Mouse (Mus musculus): Measurements from ENCODE around the gene Amer3.
"Not testable (repeated sequence)": the region's sequence is repeated elsewhere in the genome, so short reads cannot be mapped to it uniquely, and the experiment has no call there.

The Amer3 gene

GRCm38 (mm10) chr1:34601323-34602047, 22.0 kb downstream of the Amer3 start:
- no peak for DNase-seq (ENCODE audit: low read depth)

- peak; percentile 50 for DNase-seq (ENCODE audit: low read depth)
Observed at GRCm38 (mm10) chr1:34602363-34602762, 22.9 kb downstream of the Amer3 start.

GRCm38 (mm10) chr1:34613801-34614200, 34.3 kb downstream of the Amer3 start:
- no peak for DNase-seq (ENCODE audit: low read depth)

- DNase-seq (ENCODE audit: low read depth), result not testable (repeated sequence)
Observed at GRCm38 (mm10) chr1:34620116-34620515, 40.7 kb downstream of the Amer3 start.

GRCm38 (mm10) chr1:34620761-34621160, 41.3 kb downstream of the Amer3 start:
- not testable (repeated sequence) for DNase-seq (ENCODE audit: low read depth)

GRCm38 (mm10) chr1:34635711-34636110, 56.3 kb downstream of the Amer3 start:
- no peak for DNase-seq (ENCODE audit: low read depth)

All from c-Kit-positive CD71-negative TER-119-negative erythroid progenitor cells, embryonic 14.5 days (primary cell).